Mouse (Mus musculus) megakaryocyte, embryonic 14.5 days (primary cell): ENCODE measurements around the gene Slc25a26. TPM values are rescaled to one million over a fixed set of nuclear protein-coding genes. Genes with fewer than 3 reads are reported as not detected.
A peak's percentile ranks its signal among the peaks of the same experiment; 100 is the strongest.

Experiments used
- H3K27me3 ChIP-seq: replicated peaks from 2 replicates; pipeline ENCODE3; 2012; ENCODE audit warnings: inconsistent platforms
- H3K36me3 ChIP-seq: replicated peaks from 2 replicates; pipeline ENCODE3; 2012; ENCODE audit warnings: low read length, inconsistent platforms, mixed read lengths
- H3K4me1 ChIP-seq: 2 replicates; pipeline ENCODE4 v1.6.1; 2012; ENCODE audit warnings: inconsistent platforms
- H3K4me3 ChIP-seq: replicated peaks from 2 replicates; pipeline ENCODE3; 2012; ENCODE audit warnings: moderate library complexity, mild to moderate bottlenecking, inconsistent platforms
- H3K9me3 ChIP-seq: 2 replicates; pipeline ENCODE4 v1.6.1; 2012; ENCODE audit warnings: inconsistent platforms
- FLI1 ChIP-seq: IDR thresholded peaks from 2 replicates; pipeline ENCODE4 v1.6.1; 2012; ENCODE audit warnings: low read length, inconsistent platforms, mixed read lengths
- GATA1 ChIP-seq: IDR thresholded peaks from 3 replicates; pipeline ENCODE4 v1.6.1; 2012; ENCODE audit warnings: mixed read lengths, low read length, inconsistent platforms, borderline replicate concordance
- polyA plus RNA-seq: library from polyadenylated mRNA; stranded (reverse); fragments of >175 nt; gene quantifications from 2 replicates; pipeline ENCODE4 v1.2.3, GENCODE M21; 2012; ENCODE audit warnings: low replicate concordance; ENCODE audit not compliant: insufficient read depth

Gene Slc25a26
- 1.8 TPM in 1 of 2 replicates, not detected in the other for polyA plus RNA-seq

DNA sequence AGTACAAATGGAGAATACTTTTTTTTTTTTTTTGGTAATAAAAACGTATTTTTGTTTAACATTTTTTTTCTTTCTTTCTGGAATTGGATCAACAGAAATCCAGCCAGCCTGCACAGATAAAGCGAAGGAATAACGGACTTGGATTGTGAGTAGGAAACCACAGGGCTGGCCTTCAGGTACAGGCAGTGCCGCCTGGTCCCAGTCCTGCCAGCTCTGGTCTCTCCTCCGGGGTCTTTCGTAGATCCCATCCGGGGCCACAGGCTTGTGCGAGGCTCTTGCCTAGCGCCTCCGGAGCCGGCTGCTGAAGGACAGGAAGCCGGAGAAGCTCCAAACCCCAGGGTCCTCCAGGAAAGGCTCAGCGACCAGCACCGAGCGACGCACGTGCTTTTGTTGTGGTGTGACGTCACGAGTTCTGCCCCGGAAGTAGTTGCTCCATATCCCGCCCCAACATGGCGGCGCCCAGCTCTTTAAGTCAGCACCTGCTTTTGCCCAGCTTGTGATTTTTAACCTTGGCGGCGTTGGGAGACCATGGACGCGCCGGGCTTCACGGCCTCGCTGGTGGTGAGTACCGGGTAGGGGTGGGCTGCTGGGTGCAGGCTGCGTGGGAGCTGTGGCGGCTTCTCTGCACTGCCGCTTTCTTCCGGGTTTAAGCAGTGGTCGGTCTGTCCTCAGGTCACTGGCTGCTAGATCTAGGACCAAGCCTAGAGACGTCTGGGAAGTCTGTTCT lies at the start of gene Slc25a26:
TSS of gene Slc25a26 (plus strand) at position 435 of the 727 bp plus-strand sequence.
- no peaks in the 10 kb centered on the region for H3K27me3 ChIP-seq
- H3K36me3 ChIP-seq: no peaks in the 10 kb centered on the region
- peaks cover under 1% of the 10 kb centered on the region; the same call in 1 of the 2 replicates for H3K9me3 ChIP-seq
- H3K4me1 ChIP-seq: peaks cover 14% of the 10 kb centered on the region
- TF ChIP-seq FLI1 (no peak), GATA1 (no peak)
- H3K4me3 ChIP-seq: peak within 1 kb of the TSS; percentile 98

DNA sequence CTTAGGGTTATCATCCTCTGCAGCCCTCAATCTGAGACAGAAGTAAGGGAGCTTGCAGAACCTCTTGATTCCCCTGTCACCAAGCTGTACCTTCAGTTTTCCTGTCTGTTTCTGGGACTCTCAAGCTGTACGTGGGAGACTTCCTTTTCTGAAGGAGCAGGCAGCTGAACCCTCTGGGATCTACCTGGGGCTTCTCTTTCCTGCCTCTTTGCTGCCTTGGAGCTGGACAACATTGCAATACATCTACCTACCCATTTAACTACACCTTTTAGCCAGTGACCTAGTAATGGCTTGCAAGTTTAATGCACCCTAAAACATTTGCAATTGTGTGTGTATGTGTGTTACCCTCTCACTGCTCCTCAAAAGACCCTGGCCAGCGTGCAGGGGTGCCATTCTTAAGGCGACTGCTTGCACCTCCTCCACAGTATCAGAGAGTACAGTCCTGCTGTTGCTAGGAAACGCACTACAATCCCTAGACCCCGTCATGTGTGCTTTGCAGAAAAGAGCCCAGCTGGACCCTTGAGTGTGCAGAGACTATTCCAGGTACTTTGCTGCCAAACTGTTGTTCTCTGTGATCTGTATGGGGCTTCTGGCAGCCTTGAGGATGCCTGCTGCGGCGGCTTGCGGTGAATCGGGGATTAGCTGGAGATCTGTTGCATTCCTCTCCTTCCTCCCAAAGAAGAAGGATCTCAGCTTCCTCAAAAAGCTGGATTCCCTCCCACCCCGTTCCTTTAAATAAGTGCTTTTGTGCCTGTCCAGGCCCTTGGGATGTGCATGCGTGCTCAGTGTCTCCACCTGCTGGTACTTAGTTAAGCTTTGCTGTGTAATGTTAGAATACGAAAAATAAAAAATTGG lies 35.9 kb upstream of the Slc25a26 start:
- Histone ChIP-seq H3K4me3 (no peak overlapping the region), H3K36me3 (no peaks in the 10 kb centered on the region), H3K9me3 (peaks cover 6% of the 10 kb centered on the region; the same call in 1 of the 2 replicates), H3K27me3 (peaks cover 2% of the 10 kb centered on the region), H3K4me1 (no peaks in the 10 kb centered on the region)
- no peak for TF ChIP-seq FLI1
- TF ChIP-seq GATA1: no peak

DNA sequence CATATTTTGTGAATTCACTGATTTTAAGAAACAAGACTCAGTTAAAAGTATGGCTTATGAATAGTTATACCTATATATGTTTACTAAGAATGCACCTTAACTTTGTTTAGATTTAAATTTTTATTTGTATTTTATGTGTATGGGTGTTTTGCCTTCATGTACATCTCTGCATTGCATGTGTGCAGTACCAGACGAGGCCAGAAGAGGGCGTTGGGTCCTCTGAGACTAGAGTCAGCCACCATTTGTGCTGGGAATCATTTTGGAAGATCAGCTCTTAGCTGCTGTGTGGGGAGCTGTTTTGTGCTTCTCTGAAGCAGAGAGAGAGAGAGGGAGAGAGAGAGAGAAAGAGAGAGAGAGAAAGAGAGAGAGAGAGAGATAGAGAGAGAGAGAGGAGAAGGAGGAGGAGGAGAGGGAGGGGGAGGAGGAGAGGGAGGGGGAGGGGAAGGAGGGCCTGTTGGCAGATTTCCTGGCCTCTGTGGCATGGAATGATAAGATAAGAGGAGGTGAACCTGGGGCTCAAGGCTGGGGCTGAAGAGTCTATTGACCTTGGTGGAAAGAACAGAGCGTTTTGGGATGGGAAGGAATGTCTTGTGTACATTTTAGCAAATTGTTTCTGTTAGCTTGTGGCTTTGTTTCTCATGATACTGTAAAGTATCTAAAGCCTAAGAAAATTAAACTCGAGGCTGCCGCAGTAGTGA lies 33.5 kb upstream of the Slc25a26 start:
- H3K4me3 ChIP-seq: no peak overlapping the region
- H3K9me3 ChIP-seq: peaks cover 7% of the 10 kb centered on the region; the same call in 1 of the 2 replicates
- no peaks in the 10 kb centered on the region for H3K36me3 ChIP-seq
- no peak for TF ChIP-seq GATA1
- TF ChIP-seq FLI1: no peak
- peaks cover 2% of the 10 kb centered on the region for H3K27me3 ChIP-seq
- H3K4me1 ChIP-seq: no peaks in the 10 kb centered on the region

DNA sequence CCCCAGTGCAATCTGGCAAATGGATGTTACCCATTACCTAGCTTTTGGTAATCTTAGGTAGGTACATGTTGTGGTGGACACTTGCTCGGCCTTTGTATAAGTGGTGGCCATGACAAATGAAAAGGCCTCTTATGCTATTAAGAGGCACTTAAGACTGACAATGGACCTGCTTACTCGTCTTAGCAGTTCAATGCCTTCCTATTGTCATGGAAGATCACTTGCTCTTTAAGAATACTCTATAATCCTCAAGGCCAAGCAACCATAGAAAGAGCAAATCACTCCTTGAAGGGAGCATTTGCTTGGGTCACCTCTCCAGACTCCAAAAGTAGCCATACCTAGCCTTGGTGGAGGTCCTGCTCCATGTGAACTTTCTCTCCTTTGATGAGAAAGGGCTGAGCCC lies 7.4 kb upstream of the Slc25a26 start:
- no peak for TF ChIP-seq GATA1
- TF ChIP-seq FLI1: no peak
- peaks cover 6% of the 10 kb centered on the region for H3K27me3 ChIP-seq
- H3K9me3 ChIP-seq: peaks cover 6% of the 10 kb centered on the region

DNA sequence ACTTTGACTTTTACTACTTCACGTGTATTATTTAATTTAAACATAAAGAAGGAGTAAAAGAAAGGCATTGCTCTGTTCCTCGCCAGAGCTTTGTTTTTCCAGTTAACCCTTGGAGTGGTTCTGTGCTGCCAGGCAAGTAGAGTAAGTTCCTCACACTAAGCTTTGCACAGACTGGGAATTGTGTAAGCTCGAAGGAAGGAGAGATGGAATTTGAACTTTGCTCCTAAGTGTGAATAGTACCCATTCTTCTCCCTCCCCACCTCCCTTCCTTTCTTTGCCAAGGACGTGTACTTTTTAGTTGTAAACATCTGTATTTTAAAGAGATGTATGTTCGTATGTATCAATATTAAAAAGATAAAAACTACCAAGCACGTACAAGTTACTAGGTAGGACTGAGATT lies 3.8 kb downstream of the Slc25a26 start:
- no peaks in the 10 kb centered on the region for H3K9me3 ChIP-seq
- TF ChIP-seq GATA1 (no peak), FLI1 (no peak)
- H3K36me3 ChIP-seq: no peaks in the 10 kb centered on the region
- H3K4me1 ChIP-seq: peaks cover 27% of the 10 kb centered on the region
- no peaks in the 10 kb centered on the region for H3K27me3 ChIP-seq
- H3K4me3 ChIP-seq: no peak overlapping the region

More for the DNA sequence above, 7.4 kb upstream of the Slc25a26 start:
- Histone ChIP-seq H3K4me1 (no peaks in the 10 kb centered on the region), H3K36me3 (no peaks in the 10 kb centered on the region), H3K4me3 (no peak overlapping the region)

DNA sequence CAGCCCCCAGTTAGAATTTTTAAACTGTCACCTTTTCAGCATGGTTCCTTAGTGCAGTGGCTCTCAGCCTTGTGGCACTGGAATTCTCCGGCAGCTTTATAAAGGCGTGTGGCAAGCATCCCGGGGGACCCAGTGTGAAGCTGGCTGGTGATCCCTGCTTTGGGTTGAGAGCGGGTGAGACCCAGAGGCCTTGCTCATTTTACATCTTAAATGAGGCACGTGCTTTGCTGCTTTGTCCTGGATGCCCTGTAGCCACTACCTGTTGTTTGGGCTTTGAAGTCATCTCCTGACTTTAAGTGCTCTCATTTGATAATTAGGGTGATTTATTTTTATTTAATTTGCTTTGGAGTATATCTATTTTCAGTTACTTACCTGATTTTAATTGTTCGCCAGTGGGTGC lies 7.8 kb downstream of the Slc25a26 start:
- H3K4me3 ChIP-seq: no peak overlapping the region
- no peaks in the 10 kb centered on the region for H3K27me3 ChIP-seq
- peaks cover 3% of the 10 kb centered on the region for H3K36me3 ChIP-seq
- no peaks in the 10 kb centered on the region for H3K9me3 ChIP-seq
- TF ChIP-seq GATA1 (no peak), FLI1 (no peak)
- H3K4me1 ChIP-seq: peaks cover 28% of the 10 kb centered on the region

DNA sequence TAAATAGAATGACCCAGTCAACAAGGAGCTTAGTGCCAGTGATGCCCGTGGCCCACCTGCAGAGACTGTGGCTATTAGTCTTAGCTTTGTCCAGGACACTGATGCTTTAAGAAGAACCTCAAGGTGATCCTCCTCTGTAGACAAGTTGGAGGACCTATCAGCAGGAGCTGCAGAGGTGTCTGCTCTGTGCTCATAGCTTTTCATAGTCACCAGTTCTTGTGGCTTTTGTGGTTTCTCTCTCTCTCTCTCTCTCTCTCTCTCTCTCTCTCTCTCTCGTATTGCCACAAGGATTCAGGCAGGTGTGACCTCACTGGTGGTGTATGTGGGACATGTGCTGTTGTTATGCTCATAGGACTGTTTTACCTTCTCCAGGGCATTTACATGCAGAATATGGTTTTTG lies 8.7 kb downstream of the Slc25a26 start:
- no peak for TF ChIP-seq FLI1
- no peak for TF ChIP-seq GATA1
- Histone ChIP-seq H3K4me3 (peak overlapping the region; percentile 77), H3K4me1 (peaks cover 28% of the 10 kb centered on the region), H3K27me3 (no peaks in the 10 kb centered on the region), H3K36me3 (peaks cover 3% of the 10 kb centered on the region), H3K9me3 (no peaks in the 10 kb centered on the region)

DNA sequence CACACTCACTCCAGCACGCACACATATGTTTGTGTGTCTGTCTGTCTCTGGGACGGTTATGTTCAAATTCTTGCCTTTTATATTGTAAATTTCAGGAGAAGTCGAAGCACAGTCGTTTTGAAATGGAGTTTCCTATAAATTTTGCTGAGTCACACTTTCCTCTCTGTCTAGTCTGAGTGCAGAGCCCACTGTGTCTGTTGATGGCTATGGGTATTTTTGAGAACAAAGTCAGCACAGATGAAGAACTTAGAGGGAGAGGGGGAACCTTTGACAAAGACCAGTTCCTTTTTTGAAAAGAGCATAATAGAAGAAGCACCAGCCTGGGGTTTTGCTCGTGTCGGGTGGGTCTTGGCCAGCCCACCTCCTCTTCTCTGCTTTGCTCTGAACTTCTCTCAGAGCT lies 9.1 kb downstream of the Slc25a26 start:
- H3K4me1 ChIP-seq: peaks cover 28% of the 10 kb centered on the region
- TF ChIP-seq GATA1: no peak
- no peak for TF ChIP-seq FLI1
- no peaks in the 10 kb centered on the region for H3K9me3 ChIP-seq
- H3K4me3 ChIP-seq: peak overlapping the region; percentile 77
- no peaks in the 10 kb centered on the region for H3K27me3 ChIP-seq
- peaks cover 3% of the 10 kb centered on the region for H3K36me3 ChIP-seq

DNA sequence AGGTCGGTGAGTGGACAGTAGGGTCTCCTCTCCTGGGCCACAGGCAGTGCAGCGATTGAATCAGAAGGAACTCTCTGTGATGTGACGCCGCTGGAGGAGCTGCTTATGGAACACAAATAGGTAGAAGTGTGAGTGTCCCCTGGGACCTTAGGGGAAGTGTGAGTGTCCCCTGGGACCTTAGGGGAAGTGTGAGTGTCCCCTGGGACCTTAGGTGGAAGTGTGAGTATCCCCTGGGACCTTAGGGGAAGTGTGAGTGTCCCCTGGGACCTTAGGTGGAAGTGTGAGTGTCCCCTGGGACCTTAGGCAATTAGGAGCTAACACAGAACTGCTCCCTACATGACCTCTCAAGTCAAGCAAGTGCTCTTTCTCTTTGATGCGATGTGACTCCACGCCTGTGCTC lies 18.0 kb downstream of the Slc25a26 start:
- Histone ChIP-seq H3K36me3 (no peaks in the 10 kb centered on the region), H3K4me3 (no peak overlapping the region), H3K27me3 (no peaks in the 10 kb centered on the region), H3K9me3 (no peaks in the 10 kb centered on the region), H3K4me1 (peaks cover 12% of the 10 kb centered on the region)
- TF ChIP-seq FLI1 (no peak), GATA1 (no peak)
